Mouse (Mus musculus) liver, adult 2 months (tissue): ENCODE measurements around the gene Celf2. TPM values are rescaled to one million over a fixed set of nuclear protein-coding genes. Genes with fewer than 3 reads are reported as not detected.

ENCODE experiments used
- DNase-seq: peaks from one replicate; pipeline ENCODE4 v3.0.0-alpha.2; 2011; ENCODE audit warnings: low read depth, low spot score; ENCODE audit errors: extremely low read depth
- H3K27ac ChIP-seq: fragments of 200-500 bp; replicated peaks from 2 replicates; pipeline ENCODE4 v1.5.1; 2012; ENCODE audit warnings: low read depth, mild to moderate bottlenecking, control low read depth, inconsistent platforms, low read length; ENCODE audit not compliant: insufficient read depth
- H3K27me3 ChIP-seq: fragments of 200-500 bp; 2 replicates; pipeline ENCODE4 v1.6.1; 2012; ENCODE audit warnings: mild to moderate bottlenecking, moderate library complexity, low read length, inconsistent platforms; ENCODE audit not compliant: control insufficient read depth, insufficient read depth
- H3K36me3 ChIP-seq: fragments of 200-500 bp; 2 replicates; pipeline ENCODE4 v1.6.1; 2012; ENCODE audit warnings: low read length, inconsistent platforms; ENCODE audit not compliant: control insufficient read depth, insufficient read depth
- H3K4me1 ChIP-seq: fragments of 200-500 bp; 2 replicates; pipeline ENCODE4 v1.6.1; 2011; ENCODE audit warnings: low read length; ENCODE audit not compliant: control insufficient read depth, insufficient read depth
- H3K4me3 ChIP-seq: fragments of 200-500 bp; 2 replicates; pipeline ENCODE4 v1.5.1; 2011; ENCODE audit warnings: low read depth, mild to moderate bottlenecking, control low read depth, low read length, moderate library complexity; ENCODE audit not compliant: insufficient read depth
- H3K79me2 ChIP-seq: fragments of 200-500 bp; 2 replicates; pipeline ENCODE4 v1.6.1; 2012; ENCODE audit warnings: inconsistent platforms, mild to moderate bottlenecking, low read length, moderate library complexity; ENCODE audit not compliant: control insufficient read depth, insufficient read depth
- H3K9ac ChIP-seq: fragments of 200-500 bp; 2 replicates; pipeline ENCODE4 v1.6.1; 2012; ENCODE audit warnings: low read depth, mild to moderate bottlenecking, control low read depth, inconsistent platforms, low read length
- CTCF ChIP-seq: fragments of 200-500 bp; IDR thresholded peaks from 2 replicates; pipeline ENCODE4 v1.5.1; 2011; ENCODE audit warnings: low read depth, low read length, control low read depth
- POLR2A ChIP-seq: fragments of 200-500 bp; IDR thresholded peaks from 2 replicates; pipeline ENCODE4 v1.6.1; 2011; ENCODE audit warnings: low read length, control low read depth; ENCODE audit not compliant: insufficient read depth; ENCODE audit errors: extremely low read depth
- WGBS: fragments of 180-500 bp; shearing (Covaris S2); methylation state at CpG from one replicate; pipeline ENCODE4 v1.1.7; 2018; 5-methylcytosine and 5-hydroxymethylcytosine counted together
- polyA plus RNA-seq: library from polyadenylated mRNA; depleted of rRNA; stranded (reverse); fragments of >200 nt; gene quantifications from 2 replicates; pipeline ENCODE4 v1.2.3, GENCODE M21; 2012
- total RNA-seq: library from RNA; depleted of rRNA; stranded (reverse); fragments of >200 nt; gene quantifications from 2 replicates; pipeline ENCODE4 v1.2.3, GENCODE M21; 2014

Celf2 gene
- total and polyA plus RNA-seq, 2 experiments: 2.9 to 4.7 TPM

DNA sequence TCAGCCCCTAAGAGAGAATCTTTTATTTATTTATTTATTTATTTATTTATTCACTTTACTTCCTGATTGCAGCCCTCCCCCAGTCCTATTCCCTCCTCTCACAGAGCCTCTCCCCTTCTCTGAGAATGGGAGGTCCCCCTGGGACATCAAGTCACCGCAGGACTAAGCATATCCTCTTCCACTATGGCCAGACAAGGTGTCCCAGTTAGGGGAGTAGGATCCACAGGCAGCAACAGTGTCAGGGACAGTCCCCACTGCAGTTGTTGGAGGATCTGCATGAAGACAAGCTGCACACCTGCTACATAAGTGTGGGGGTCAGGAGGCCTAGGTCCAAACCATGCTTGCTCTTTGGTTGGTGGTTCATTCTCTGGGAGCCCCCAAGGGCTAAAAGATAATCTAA is 686.3 kb downstream of the Celf2 start:
- no peaks in the 10 kb centered on the region for H3K4me1 ChIP-seq
- 88% methylated on average over 1 of the region's 1 CpGs for WGBS
- H3K9ac ChIP-seq: no peak overlapping the region
- DNase-seq: no peak
- H3K79me2 ChIP-seq: no peaks in the 10 kb centered on the region; the same call in 1 of the 2 replicates
- H3K36me3 ChIP-seq: no peaks in the 10 kb centered on the region
- H3K27ac ChIP-seq: no peak overlapping the region
- H3K4me3 ChIP-seq: no peak overlapping the region
- no peaks in the 10 kb centered on the region for H3K27me3 ChIP-seq
- TF ChIP-seq POLR2A (no peak), CTCF (no peak)

DNA sequence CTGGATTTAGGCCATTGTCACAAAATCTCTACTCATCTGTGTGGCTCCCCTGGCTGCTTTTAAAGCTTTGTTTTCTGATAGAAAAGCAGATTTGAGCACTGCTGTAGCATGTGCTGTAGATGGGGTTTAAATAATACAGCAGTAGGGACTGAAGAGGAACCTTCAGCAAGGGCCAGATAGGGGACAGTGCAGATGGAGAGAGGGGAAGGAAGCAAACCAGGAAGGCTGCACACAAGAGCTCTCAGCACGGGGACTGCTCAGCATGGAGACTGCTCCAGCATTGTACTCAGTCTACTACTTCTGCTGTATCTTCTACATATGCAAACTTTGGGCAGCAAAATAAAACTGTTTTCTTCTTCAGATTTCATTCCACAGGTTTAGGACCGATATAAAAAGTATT is 687.8 kb downstream of the Celf2 start:
- DNase-seq: no peak

DNA sequence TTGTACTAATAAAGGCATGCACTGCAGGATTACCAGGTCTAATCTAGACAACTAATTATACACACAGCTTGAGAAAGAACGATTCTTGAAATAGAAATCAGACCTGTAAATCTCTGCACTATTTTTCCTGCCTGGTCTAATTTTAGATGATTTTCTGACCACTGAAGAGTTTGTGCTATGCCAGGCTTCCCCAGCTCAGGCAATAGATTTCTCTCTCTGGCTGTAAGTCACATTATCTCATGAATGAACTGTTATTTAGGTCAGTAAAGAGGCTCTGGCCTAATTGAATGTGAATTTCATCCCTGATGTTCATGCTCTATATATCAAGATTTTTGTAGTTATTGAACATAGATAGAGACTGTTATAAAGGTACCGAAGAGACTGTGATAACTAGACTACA is 694.1 kb downstream of the Celf2 start:
- no peaks in the 10 kb centered on the region; the same call in 1 of the 2 replicates for H3K79me2 ChIP-seq
- TF ChIP-seq POLR2A: no peak
- TF ChIP-seq CTCF: no peak

More for the DNA sequence above, 687.8 kb downstream of the Celf2 start:
- TF ChIP-seq CTCF (no peak), POLR2A (no peak)
- no peaks in the 10 kb centered on the region for H3K36me3 ChIP-seq
- H3K9ac ChIP-seq: no peak overlapping the region
- no peaks in the 10 kb centered on the region for H3K4me1 ChIP-seq
- no peaks in the 10 kb centered on the region for H3K27me3 ChIP-seq
- no peaks in the 10 kb centered on the region; the same call in 1 of the 2 replicates for H3K79me2 ChIP-seq
- WGBS: 74% methylated on average over 2 of the region's 2 CpGs
- H3K27ac ChIP-seq: no peak overlapping the region
- H3K4me3 ChIP-seq: no peak overlapping the region

DNA sequence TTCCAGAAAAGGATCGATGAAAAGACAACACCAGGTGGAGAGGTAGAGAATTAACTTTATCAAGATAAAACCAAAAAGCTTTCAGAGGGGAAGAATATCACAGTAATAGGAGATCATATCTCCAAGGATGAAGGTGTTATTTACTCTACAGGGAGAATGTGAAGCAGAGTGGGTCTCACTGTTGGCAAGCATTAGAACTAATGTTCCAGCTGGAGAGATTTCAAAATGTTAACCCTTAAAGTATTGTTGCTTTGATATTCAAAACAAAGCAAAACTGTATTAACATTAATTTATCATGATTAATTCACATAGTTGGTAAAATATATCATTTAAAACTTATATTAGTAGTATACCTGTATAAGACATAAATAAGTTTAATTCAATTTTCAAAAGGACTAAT is 700.6 kb downstream of the Celf2 start:
- no peak for DNase-seq
- Histone ChIP-seq H3K27ac (no peak overlapping the region), H3K36me3 (no peaks in the 10 kb centered on the region), H3K27me3 (no peaks in the 10 kb centered on the region), H3K79me2 (no peaks in the 10 kb centered on the region), H3K9ac (no peak overlapping the region), H3K4me3 (no peak overlapping the region), H3K4me1 (no peaks in the 10 kb centered on the region)
- TF ChIP-seq POLR2A (no peak), CTCF (no peak)
- 62% methylated on average over 1 of the region's 1 CpGs for WGBS

More for the DNA sequence above, 694.1 kb downstream of the Celf2 start:
- Histone ChIP-seq H3K36me3 (no peaks in the 10 kb centered on the region), H3K27me3 (no peaks in the 10 kb centered on the region), H3K4me3 (no peak overlapping the region), H3K27ac (no peak overlapping the region), H3K4me1 (no peaks in the 10 kb centered on the region), H3K9ac (no peak overlapping the region)
- WGBS: 81% methylated on average over 2 of the region's 2 CpGs
- no peak for DNase-seq

DNA sequence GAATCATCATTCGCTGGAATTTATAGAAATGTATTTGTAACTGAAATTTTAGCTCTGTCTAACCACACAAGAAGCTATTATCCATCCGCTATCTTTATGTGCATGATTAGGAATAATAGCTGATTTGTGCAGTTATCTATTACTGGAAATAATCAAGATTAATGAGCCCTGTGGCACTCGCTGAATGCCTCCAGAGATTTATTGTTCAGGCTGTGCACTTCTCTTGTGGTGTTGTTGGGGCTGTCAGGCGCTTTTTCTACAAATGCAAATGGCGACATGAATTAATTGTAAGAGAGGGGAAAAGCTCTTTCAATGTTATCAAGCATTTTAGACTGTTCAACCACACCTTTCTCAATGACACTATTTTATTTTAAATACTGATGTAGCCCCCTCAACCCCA is 712.6 kb downstream of the Celf2 start:
- H3K9ac ChIP-seq: no peak overlapping the region
- DNase-seq: no peak
- 96% methylated on average over 5 of the region's 5 CpGs for WGBS

DNA sequence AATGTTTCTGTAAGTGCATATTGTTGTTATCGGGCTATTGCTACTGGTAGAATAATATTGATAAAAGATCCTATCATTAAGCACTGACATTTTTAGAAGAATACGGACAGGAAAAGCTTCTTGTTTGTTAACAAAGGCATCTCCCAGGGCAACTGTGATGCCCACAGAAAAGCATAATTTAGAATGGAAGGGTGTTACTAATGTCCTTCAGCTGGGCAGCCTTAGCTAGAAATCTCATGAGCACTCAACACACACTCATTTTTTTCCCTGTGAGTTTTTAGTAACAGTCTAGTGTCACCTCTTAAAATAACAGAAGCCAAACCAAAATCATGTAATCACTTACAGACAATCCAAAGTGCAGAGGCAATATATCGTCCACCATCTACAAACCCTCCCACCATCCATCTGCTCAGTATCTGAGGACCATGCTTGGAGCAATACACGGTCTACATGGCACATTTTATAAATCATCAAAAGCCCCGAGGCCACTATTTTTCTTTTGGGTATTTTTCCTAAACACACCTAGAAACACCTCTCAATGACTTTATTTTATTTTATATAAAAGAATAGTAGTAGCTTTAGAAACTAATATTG is 713.3 kb downstream of the Celf2 start:
- DNase-seq: no peak
- 90% methylated on average over 5 of the region's 5 CpGs for WGBS
- no peaks in the 10 kb centered on the region for H3K36me3 ChIP-seq
- H3K4me1 ChIP-seq: no peaks in the 10 kb centered on the region
- TF ChIP-seq POLR2A: no peak
- no peak for TF ChIP-seq CTCF
- no peak overlapping the region for H3K9ac ChIP-seq
- no peaks in the 10 kb centered on the region for H3K79me2 ChIP-seq
- H3K4me3 ChIP-seq: no peak overlapping the region
- no peak overlapping the region for H3K27ac ChIP-seq
- H3K27me3 ChIP-seq: no peaks in the 10 kb centered on the region

More for the DNA sequence above, 712.6 kb downstream of the Celf2 start:
- TF ChIP-seq POLR2A (no peak), CTCF (no peak)
- Histone ChIP-seq H3K79me2 (no peaks in the 10 kb centered on the region), H3K27ac (no peak overlapping the region), H3K36me3 (no peaks in the 10 kb centered on the region), H3K4me3 (no peak overlapping the region), H3K4me1 (no peaks in the 10 kb centered on the region), H3K27me3 (no peaks in the 10 kb centered on the region)
